Comparison of ENCODE assay signal across 16 mouse cellular contexts in the genomic region with DNA sequence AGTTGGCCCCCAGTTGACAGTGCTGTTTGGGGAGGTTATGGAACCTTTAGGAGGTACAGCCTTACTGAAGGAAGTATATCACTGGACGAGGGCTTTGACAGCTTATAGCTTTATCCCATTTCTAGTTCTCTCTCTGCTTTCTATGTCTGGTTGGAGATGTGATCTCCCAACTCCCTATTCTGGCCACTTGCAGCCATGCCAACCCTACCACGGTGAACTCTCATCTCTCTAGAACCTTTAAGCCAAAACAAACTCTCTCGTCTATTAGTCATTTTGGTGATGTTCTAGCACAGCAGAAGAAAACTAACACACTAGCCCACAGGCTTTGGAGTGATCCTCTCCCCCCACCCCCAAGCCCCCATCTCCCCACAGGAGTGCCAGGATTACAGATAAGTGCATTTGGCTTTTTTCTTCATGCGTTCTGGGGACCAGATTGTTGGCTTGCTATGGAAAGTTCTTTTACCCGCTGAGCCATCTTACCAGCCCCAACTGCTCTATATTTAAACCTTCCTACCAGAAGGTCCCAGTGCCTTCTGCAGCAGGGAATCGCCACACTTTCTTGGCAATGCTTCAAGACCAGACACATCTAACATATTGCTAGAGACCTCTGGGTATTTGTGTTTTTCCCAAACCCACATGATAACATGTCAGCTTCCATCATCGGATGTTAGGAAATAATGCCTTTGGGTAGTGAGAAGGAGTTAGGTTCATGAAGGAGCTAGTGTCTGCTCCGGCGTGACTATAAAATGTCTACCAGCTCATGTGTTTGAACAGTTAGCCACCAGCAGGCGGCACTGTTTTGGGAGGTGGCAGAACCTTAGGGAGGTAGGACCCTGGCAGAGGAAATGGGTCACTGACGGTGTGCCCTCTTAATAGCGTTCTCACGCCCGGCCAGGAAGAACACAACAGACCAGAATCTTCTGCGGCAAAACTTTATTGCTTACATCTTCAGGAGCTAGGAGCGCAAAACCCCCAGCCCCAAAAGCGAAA.
DNase-seq lines count a peak whose midpoint lies in the region; ATAC-seq and TF ChIP-seq lines count a peak whose summit lies in the region.
"Had no signal": no experiment of that assay in that cellular context is flagged by ENCODE, and none has a peak within 500 bp of the region (broad histone marks: within the 10 kb centered on the region; RNA-seq: fewer than 3 reads in every experiment).

No protein-coding gene starts in this region.

- H3K9ac ChIP-seq in forebrain, postnatal 0 days = no peak overlapping the region
- H3K9ac ChIP-seq in forebrain, embryonic 14.5 days (ENCODE audit: low read length) = no peak overlapping the region
- H3K9ac ChIP-seq: embryonic facial prominence, embryonic 12.5 days; hindbrain, embryonic 14.5 days had no signal

- no peak for TF ChIP-seq CTCF in forebrain, postnatal 0 days (IDR thresholded peaks at IDR 0.05; ENCODE audit: low read depth)
- TF ChIP-seq CTCF in layer of hippocampus, adult 2 months (conservative IDR thresholded peaks at IDR 0.05) = peak; percentile 19

- peak; percentile 47; the same call in 1 of the 2 replicates for ATAC-seq in forebrain, postnatal 0 days
- no peak for ATAC-seq in forebrain, embryonic 14.5 days
- ATAC-seq: forebrain, embryonic 16.5 days; intestine, embryonic 16.5 days had no signal

- H3K9me3 ChIP-seq in forebrain, postnatal 0 days (ENCODE audit: low read length) = no peaks in the 10 kb centered on the region
- no peaks in the 10 kb centered on the region for H3K9me3 ChIP-seq in forebrain, embryonic 14.5 days (replicated peaks; ENCODE audit: control insufficient read depth, low read length)
- H3K9me3 ChIP-seq: embryonic facial prominence, embryonic 12.5 days; heart, embryonic 10.5 days had no signal

- no peaks in the 10 kb centered on the region for H3K4me1 ChIP-seq in forebrain, postnatal 0 days (ENCODE audit: insufficient read depth)
- H3K4me1 ChIP-seq in forebrain, embryonic 14.5 days (ENCODE audit: control insufficient read depth, insufficient read depth, low read length) = no peaks in the 10 kb centered on the region
- H3K4me1 ChIP-seq: embryonic facial prominence, embryonic 12.5 days had no signal

- H3K36me3 ChIP-seq in forebrain, postnatal 0 days (ENCODE audit: insufficient read depth) = no peaks in the 10 kb centered on the region
- no peaks in the 10 kb centered on the region for H3K36me3 ChIP-seq in forebrain, embryonic 14.5 days (ENCODE audit: control insufficient read depth, insufficient read depth, low read length)
- H3K36me3 ChIP-seq: embryonic facial prominence, embryonic 12.5 days; heart, embryonic 10.5 days had no signal

- H3K4me3 ChIP-seq in forebrain, postnatal 0 days (ENCODE audit: low read depth, low read length) = no peak overlapping the region
- no peak overlapping the region for H3K4me3 ChIP-seq in forebrain, embryonic 14.5 days (ENCODE audit: low read depth, low read length)
- H3K4me3 ChIP-seq in layer of hippocampus, adult 2 months = no peak overlapping the region
- H3K4me3 ChIP-seq: embryonic facial prominence, embryonic 12.5 days; heart, embryonic 10.5 days had no signal

- DNase-seq in forebrain, postnatal 0 days = no peak
- DNase-seq in forebrain, embryonic 14.5 days (ENCODE audit: low spot score) = no peak
- DNase-seq in layer of hippocampus, adult 2 months (ENCODE audit: low spot score in 2 of 2) = no peak
- no peak for DNase-seq in layer of hippocampus, postnatal 14 days (ENCODE audit: low spot score in 2 of 2)
- DNase-seq in thymus, postnatal 4 days = peak; percentile 38
- DNase-seq in thymus, postnatal 10 days (ENCODE audit: low spot score in 2 of 2) = no peak
- DNase-seq: adrenal gland, adult 2 months; adrenal gland, postnatal 25 days; cerebellum, adult 9-11 months; gastrocnemius, postnatal 14 days; heart, postnatal 10 days had no signal

- no peak overlapping the region for H3K4me2 ChIP-seq in forebrain, postnatal 0 days (ENCODE audit: low read depth)
- no peak overlapping the region for H3K4me2 ChIP-seq in forebrain, embryonic 14.5 days (ENCODE audit: low read length)
- H3K4me2 ChIP-seq: embryonic facial prominence, embryonic 12.5 days; hindbrain, embryonic 14.5 days had no signal

- H3K27ac ChIP-seq in forebrain, postnatal 0 days (ENCODE audit: low read depth, low read length) = no peak overlapping the region
- no peak overlapping the region for H3K27ac ChIP-seq in forebrain, embryonic 14.5 days (ENCODE audit: low read depth, low read length)
- no peak overlapping the region for H3K27ac ChIP-seq in layer of hippocampus, adult 2 months
- H3K27ac ChIP-seq: embryonic facial prominence, embryonic 12.5 days; heart, embryonic 10.5 days; hindbrain, embryonic 14.5 days had no signal

- 88% methylated on average over 15 of the region's 17 CpGs for WGBS in forebrain, postnatal 0 days
- 94% methylated on average over 15 of the region's 17 CpGs for WGBS in forebrain, embryonic 14.5 days

- no peaks in the 10 kb centered on the region for H3K27me3 ChIP-seq in forebrain, postnatal 0 days (ENCODE audit: insufficient read depth, low read length)
- no peaks in the 10 kb centered on the region for H3K27me3 ChIP-seq in forebrain, embryonic 14.5 days (replicated peaks; ENCODE audit: control insufficient read depth, insufficient read depth, low read length)
- H3K27me3 ChIP-seq: embryonic facial prominence, embryonic 12.5 days had no signal
